Mouse (Mus musculus) splenic B cell, adult 2 months (primary cell): ENCODE measurements around the gene Ifitm7.
"Not testable (repeated sequence)": the region's sequence is repeated elsewhere in the genome, so short reads cannot be mapped to it uniquely, and the experiment has no call there.

Experiments used
- DNase-seq: peaks from one replicate; pipeline ENCODE4 v3.0.0-alpha.2; 2011; ENCODE audit warnings: low read depth, low spot score
- H3K27me3 ChIP-seq: 2 replicates; pipeline ENCODE4 v1.6.1; 2012; ENCODE audit warnings: mild to moderate bottlenecking, low read length, moderate library complexity, mixed read lengths; ENCODE audit not compliant: control insufficient read depth, poor library complexity, insufficient read depth, severe bottlenecking
- H3K36me3 ChIP-seq: 2 replicates; pipeline ENCODE4 v1.6.1; 2012; ENCODE audit warnings: mild to moderate bottlenecking, low read length, moderate library complexity, mixed read lengths; ENCODE audit not compliant: control insufficient read depth, poor library complexity, insufficient read depth, severe bottlenecking

Ifitm7 gene

GRCm38 (mm10) chr16:14003386-14004130 lies 16.9 kb upstream of the Ifitm7 start:
- Histone ChIP-seq H3K36me3 (no peaks in the 10 kb centered on the region), H3K27me3 (no peaks in the 10 kb centered on the region)
- DNase-seq, result no peak

DNA sequence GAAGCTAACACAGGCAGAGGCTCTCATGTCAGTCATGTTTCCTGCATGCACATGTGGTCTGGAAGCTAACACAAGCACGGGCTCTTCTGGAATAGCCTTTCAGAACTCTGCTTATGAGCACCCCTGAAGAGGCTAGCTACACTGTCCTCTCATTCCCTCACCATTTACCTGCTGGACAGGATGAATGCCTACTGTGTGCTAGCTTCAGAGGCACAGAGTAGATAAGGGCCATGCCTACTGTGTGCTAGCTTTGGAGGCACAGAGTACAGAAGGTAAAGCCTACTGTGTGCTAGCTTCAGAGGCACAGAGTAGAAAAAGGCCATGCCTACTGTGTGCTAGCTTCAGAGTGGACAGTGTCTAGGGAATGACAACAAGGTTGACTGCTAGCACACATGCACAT lies 7.8 kb upstream of the Ifitm7 start:
- no peak for DNase-seq
- Histone ChIP-seq H3K36me3 (no peaks in the 10 kb centered on the region), H3K27me3 (no peaks in the 10 kb centered on the region)

- H3K27me3 ChIP-seq, result no peaks in the 10 kb centered on the region
- no peaks in the 10 kb centered on the region for H3K36me3 ChIP-seq
- DNase-seq, result no peak
Observed at GRCm38 (mm10) chr16:13994076-13994475, 7.4 kb upstream of the Ifitm7 start.

- Histone ChIP-seq H3K36me3 (no peaks in the 10 kb centered on the region), H3K27me3 (no peaks in the 10 kb centered on the region)
- DNase-seq, result no peak
Observed at GRCm38 (mm10) chr16:13992518-13993248, 6.0 kb upstream of the Ifitm7 start.

DNA sequence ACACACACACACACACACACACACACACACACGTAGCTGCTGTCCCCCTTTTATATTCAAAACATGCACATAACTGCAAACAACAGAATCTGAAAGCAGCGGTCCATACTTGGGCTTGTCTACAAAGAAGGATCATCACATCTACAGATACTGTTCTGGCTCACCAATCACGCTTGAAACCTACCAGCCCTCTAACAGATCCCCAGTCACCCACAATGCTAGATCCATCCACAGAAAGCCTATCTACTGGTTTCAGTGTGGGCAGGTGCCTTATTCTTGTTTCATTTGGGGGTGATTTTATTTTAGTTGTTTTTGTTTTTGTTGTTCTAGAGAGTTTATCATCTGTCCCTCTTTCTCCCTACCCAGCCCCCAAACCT lies 503 bp downstream of the Ifitm7 start:
- no peak for DNase-seq
- no peaks in the 10 kb centered on the region for H3K27me3 ChIP-seq
- H3K36me3 ChIP-seq, result no peaks in the 10 kb centered on the region

GRCm38 (mm10) chr16:13983161-13983560 lies 3.5 kb downstream of the Ifitm7 start:
- H3K36me3 ChIP-seq, result no peaks in the 10 kb centered on the region
- DNase-seq, result no peak

GRCm38 (mm10) chr16:13981726-13982125 lies 5.0 kb downstream of the Ifitm7 start:
- H3K36me3 ChIP-seq, H3K27me3 ChIP-seq, DNase-seq: not testable (repeated sequence)

More at GRCm38 (mm10) chr16:13983161-13983560, 3.5 kb downstream of the Ifitm7 start:
- no peaks in the 10 kb centered on the region for H3K27me3 ChIP-seq

DNA sequence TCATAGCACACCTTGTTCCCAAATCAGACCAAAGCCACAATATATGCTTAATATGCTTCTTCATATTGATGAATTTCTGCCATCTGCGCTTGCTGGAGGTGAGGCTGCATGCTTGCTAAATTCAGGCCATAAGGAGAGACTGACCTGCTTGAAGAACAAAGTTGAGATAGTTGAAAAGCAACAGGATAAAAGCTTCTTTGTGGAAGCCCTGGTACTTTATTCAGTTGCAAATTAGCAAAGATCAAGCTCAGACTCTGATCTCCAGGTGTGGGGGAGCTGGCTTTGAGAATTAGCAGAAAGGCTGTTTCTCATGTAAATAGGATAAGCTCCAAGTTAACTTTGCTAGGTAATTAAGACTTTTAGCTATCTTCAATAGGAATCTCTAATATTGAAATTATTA lies 9.7 kb downstream of the Ifitm7 start:
- DNase-seq, H3K27me3 ChIP-seq, H3K36me3 ChIP-seq: not testable (repeated sequence)

GRCm38 (mm10) chr16:13976358-13976896 lies 10.3 kb downstream of the Ifitm7 start:
- DNase-seq, H3K27me3 ChIP-seq, H3K36me3 ChIP-seq: not testable (repeated sequence)

- H3K27me3 ChIP-seq, result no peaks in the 10 kb centered on the region
- H3K36me3 ChIP-seq, result no peaks in the 10 kb centered on the region
- no peak for DNase-seq
Observed at GRCm38 (mm10) chr16:13972051-13972450, 14.6 kb downstream of the Ifitm7 start.

DNA sequence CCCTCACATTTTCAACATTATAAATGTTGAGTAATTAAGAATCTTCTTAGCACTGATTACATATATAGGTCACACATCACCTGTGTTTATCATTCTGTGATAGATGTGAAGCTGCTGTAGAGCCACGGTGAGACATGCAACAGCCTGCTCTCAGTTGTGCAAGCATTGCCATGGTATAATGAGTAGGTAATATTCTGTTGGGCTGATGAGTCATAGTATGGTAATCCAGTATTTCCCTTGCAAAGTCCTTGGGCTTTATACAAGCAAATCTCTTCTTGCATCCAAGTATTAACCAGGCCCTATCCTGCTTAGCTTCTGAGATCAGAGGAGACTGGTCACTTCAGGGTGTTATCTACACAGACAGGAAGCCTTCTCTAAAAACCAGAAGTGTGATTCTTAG lies 17.6 kb downstream of the Ifitm7 start:
- Histone ChIP-seq H3K36me3 (no peaks in the 10 kb centered on the region), H3K27me3 (no peaks in the 10 kb centered on the region)
- no peak for DNase-seq

DNA sequence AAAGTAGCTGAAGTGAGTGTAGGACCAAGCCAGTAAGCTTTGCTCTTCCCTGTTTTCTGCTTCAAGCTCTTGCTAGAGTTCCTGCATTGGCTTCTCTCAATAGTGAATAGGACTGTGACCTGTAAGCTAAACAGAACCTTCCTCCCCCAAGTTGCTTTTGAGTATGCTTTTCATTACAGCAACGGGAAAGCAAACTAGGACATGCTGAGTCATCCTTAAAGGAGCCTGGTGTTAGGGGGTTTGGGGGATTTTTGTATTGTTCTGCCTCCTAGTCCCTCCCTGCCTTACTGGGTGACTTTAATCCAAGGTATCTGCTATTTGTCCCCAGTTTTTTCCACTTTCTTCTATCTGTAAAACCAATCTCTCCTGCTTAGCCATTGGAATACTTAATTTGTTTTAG lies 24.6 kb downstream of the Ifitm7 start:
- Histone ChIP-seq H3K36me3 (no peaks in the 10 kb centered on the region), H3K27me3 (no peaks in the 10 kb centered on the region)
- no peak for DNase-seq

DNA sequence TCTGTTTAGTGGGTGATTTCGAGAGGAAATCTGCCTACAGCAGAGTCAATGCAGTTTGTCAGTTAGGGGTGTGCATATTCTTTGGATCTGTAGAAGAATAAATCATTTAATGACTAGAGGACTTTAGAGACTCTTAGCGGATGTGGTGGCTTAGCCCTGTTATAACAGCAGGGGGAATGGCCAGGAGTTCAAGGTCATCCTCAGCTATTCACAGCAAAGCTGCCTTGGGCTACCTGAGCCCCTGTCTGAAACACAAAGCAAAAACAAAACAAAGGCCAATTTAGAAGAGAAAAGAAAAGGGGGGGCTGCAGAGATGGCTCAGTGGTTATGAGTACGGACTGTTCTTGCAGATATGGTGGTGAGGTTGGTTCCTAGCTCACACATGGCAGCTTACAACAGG lies 35.4 kb downstream of the Ifitm7 start:
- no peaks in the 10 kb centered on the region; the same call in 1 of the 2 replicates for H3K27me3 ChIP-seq
- H3K36me3 ChIP-seq, result no peaks in the 10 kb centered on the region
- no peak for DNase-seq

DNA sequence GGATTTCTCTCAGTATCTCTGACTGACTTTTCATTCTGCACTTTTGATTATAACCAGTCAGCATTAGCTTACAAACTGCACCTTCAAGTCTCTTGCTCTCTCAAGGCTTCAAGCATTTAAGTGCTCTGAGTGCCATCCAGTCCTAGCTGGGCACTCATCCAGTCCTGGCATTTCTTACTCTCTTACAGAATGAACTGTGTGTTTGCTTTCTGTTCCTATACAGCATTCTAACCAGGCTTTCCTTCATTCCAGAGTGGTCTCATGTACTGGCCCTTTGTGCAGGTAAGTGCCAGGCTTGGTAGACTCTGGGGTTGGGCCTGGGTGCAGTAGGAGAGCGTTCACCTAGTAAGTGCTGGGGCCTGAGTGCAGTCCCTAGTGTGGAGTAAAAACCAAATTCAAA lies 40.4 kb downstream of the Ifitm7 start:
- Histone ChIP-seq H3K36me3 (no peaks in the 10 kb centered on the region), H3K27me3 (no peaks in the 10 kb centered on the region)
- no peak for DNase-seq

- Histone ChIP-seq H3K27me3 (no peaks in the 10 kb centered on the region), H3K36me3 (no peaks in the 10 kb centered on the region)
- no peak for DNase-seq
Observed at GRCm38 (mm10) chr16:13945153-13945552, 41.5 kb downstream of the Ifitm7 start.
